Mouse (Mus musculus): Measurements from ENCODE around the gene Wapl. TPM values are rescaled to one million over a fixed set of nuclear protein-coding genes. Genes with fewer than 3 reads are reported as not detected.

Gene Wapl
- polyA plus RNA-seq, 1 experiment from 2014 or later = 47.6 TPM

GRCm38 (mm10) chr14:34669082-34669481 lies 4.6 kb upstream of the Wapl start:
- 10% methylated on average over 3 of the region's 3 CpGs for WGBS (ENCODE audit: missing documents)
- peaks cover 8% of the 10 kb centered on the region; the same call in 1 of the 2 replicates for H3K79me2 ChIP-seq (ENCODE audit: inconsistent target)
- H3K36me3 ChIP-seq (ENCODE audit: inconsistent target) = no peaks in the 10 kb centered on the region
- H3K4me3 ChIP-seq (ENCODE audit: inconsistent target) = no peak overlapping the region
- no peak overlapping the region for H3K27ac ChIP-seq

- H3K36me3 ChIP-seq (ENCODE audit: inconsistent target) = no peaks in the 10 kb centered on the region
- H3K4me3 ChIP-seq (ENCODE audit: inconsistent target) = no peak overlapping the region
- H3K79me2 ChIP-seq (ENCODE audit: inconsistent target) = peaks cover 19% of the 10 kb centered on the region
- 68% methylated on average over 2 of the region's 2 CpGs for WGBS (ENCODE audit: missing documents)
- H3K27ac ChIP-seq = no peak overlapping the region
Measured at GRCm38 (mm10) chr14:34670256-34670655, 3.5 kb upstream of the Wapl start.

- H3K79me2 ChIP-seq (ENCODE audit: inconsistent target) = peaks cover 59% of the 10 kb centered on the region
- H3K27ac ChIP-seq = peak overlapping the region; percentile 71
- no peaks in the 10 kb centered on the region for H3K36me3 ChIP-seq (ENCODE audit: inconsistent target)
- peak overlapping the region; percentile 88 for H3K4me3 ChIP-seq (ENCODE audit: inconsistent target)
- WGBS (ENCODE audit: missing documents) = 1% methylated on average over 51 of the region's 52 CpGs
Measured at GRCm38 (mm10) chr14:34674229-34674791, 582 bp downstream of the Wapl start.

- H3K4me3 ChIP-seq (ENCODE audit: inconsistent target) = peak overlapping the region; percentile 88
- H3K79me2 ChIP-seq (ENCODE audit: inconsistent target) = peaks cover 65% of the 10 kb centered on the region
- peak overlapping the region; percentile 71 for H3K27ac ChIP-seq
- 28% methylated on average over 9 of the region's 9 CpGs for WGBS (ENCODE audit: missing documents)
- no peaks in the 10 kb centered on the region for H3K36me3 ChIP-seq (ENCODE audit: inconsistent target)
Measured at GRCm38 (mm10) chr14:34674932-34675331, 1.2 kb downstream of the Wapl start.

DNA sequence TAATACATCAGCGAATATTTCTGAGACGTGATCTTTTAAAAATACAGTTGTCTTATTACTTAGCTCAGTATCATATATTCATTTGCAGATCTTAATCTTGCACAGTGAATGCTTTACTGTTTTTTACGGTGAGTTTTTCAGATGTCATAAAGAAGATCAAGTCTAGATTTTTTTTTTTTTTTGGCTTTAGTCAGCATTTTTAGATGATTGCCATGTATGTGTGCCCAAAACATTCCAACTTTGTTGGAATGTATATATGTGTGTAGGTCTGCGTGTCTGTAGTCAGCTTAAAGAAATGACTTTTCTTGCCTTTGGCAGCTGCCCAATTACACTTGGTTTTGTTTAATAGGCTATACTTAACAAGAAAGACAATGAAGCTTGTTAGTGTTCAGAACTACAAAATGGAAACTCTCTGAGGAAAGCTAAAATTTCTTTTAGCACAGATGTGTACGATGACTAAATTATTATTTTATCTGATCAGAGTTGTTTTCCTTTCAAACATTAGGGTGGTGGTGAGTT lies 1.7 kb downstream of the Wapl start:
- WGBS (ENCODE audit: missing documents) = 68% methylated on average over 5 of the region's 5 CpGs
- Histone ChIP-seq H3K79me2 (ENCODE audit: inconsistent target) (peaks cover 70% of the 10 kb centered on the region), H3K27ac (no peak overlapping the region), H3K4me3 (ENCODE audit: inconsistent target) (peak overlapping the region; percentile 88), H3K36me3 (ENCODE audit: inconsistent target) (no peaks in the 10 kb centered on the region)

GRCm38 (mm10) chr14:34680815-34681214 lies 7.1 kb downstream of the Wapl start:
- WGBS (ENCODE audit: missing documents) = 88% methylated on average over 2 of the region's 2 CpGs
- peaks cover 6% of the 10 kb centered on the region; the same call in 1 of the 2 replicates for H3K36me3 ChIP-seq (ENCODE audit: inconsistent target)
- no peak overlapping the region for H3K4me3 ChIP-seq (ENCODE audit: inconsistent target)
- H3K27ac ChIP-seq = no peak overlapping the region
- H3K79me2 ChIP-seq (ENCODE audit: inconsistent target) = peaks cover 100% of the 10 kb centered on the region

GRCm38 (mm10) chr14:34684989-34685388 lies 11.3 kb downstream of the Wapl start:
- Histone ChIP-seq H3K4me3 (ENCODE audit: inconsistent target) (no peak overlapping the region), H3K36me3 (ENCODE audit: inconsistent target) (peaks cover 13% of the 10 kb centered on the region; the same call in 1 of the 2 replicates), H3K27ac (no peak overlapping the region), H3K79me2 (ENCODE audit: inconsistent target) (peaks cover 100% of the 10 kb centered on the region)

DNA sequence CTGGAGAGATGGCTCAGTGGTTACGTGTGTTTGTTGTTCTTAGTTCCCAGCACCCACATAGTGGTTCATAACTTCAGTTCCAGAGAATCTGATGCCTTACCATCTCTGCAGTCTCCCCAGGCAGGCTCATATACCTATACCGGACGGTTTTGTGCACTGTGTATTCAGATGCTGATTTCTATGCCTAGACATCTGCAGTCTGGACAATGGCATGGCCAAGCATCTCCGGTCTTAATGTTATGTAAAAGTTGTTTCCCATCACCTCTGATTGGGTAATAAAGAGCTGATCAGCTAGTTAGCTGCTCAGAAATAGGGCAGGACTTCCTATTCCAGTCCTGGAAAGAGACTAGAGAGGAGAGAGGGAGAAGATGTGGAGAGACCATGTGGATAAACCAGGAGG lies 20.2 kb downstream of the Wapl start:
- 88% methylated on average over 4 of the region's 4 CpGs for whole genome bisulfite sequencing (ENCODE audit: missing documents)
- Histone ChIP-seq H3K36me3 (ENCODE audit: inconsistent target) (peaks cover 57% of the 10 kb centered on the region), H3K27ac (no peak overlapping the region), H3K79me2 (ENCODE audit: inconsistent target) (peaks cover 95% of the 10 kb centered on the region), H3K4me3 (ENCODE audit: inconsistent target) (no peak overlapping the region)

DNA sequence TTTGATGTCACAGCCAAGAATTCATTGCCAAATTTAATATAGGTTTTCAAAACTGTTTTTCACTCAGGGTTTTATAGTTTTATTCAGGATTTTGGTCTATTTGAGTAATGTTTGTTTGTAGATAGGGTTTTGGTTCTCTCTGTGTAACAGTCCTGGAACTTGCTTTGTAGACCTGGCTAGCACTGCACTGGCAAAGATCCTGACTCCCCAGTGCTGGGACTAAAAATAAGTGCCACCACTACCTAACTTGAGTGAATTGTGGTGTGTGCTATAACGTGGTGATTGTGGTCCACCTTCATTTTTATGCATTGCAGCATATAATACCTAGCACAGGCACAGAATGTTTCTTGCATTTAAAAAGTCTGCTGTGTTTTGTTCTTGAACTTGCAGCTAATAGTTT lies 23.6 kb downstream of the Wapl start:
- H3K36me3 ChIP-seq (ENCODE audit: inconsistent target) = peaks cover 41% of the 10 kb centered on the region
- H3K4me3 ChIP-seq (ENCODE audit: inconsistent target) = no peak overlapping the region
- peaks cover 94% of the 10 kb centered on the region for H3K79me2 ChIP-seq (ENCODE audit: inconsistent target)
- WGBS (ENCODE audit: missing documents) = 90% methylated on average over 1 of the region's 1 CpGs
- H3K27ac ChIP-seq = no peak overlapping the region

- 100% methylated on average over 2 of the region's 2 CpGs for WGBS (ENCODE audit: missing documents)
- Histone ChIP-seq H3K79me2 (ENCODE audit: inconsistent target) (peaks cover 47% of the 10 kb centered on the region; the same call in 1 of the 2 replicates), H3K4me3 (ENCODE audit: inconsistent target) (no peak overlapping the region), H3K27ac (no peak overlapping the region), H3K36me3 (ENCODE audit: inconsistent target) (no peaks in the 10 kb centered on the region)
Measured at GRCm38 (mm10) chr14:34710209-34710608, 36.5 kb downstream of the Wapl start.

- H3K4me3 ChIP-seq (ENCODE audit: inconsistent target) = no peak overlapping the region
- no peaks in the 10 kb centered on the region; the same call in 1 of the 2 replicates for H3K36me3 ChIP-seq (ENCODE audit: inconsistent target)
- no peak overlapping the region for H3K27ac ChIP-seq
- H3K79me2 ChIP-seq (ENCODE audit: inconsistent target) = peaks cover 63% of the 10 kb centered on the region; the same call in 1 of the 2 replicates
- WGBS (ENCODE audit: missing documents) = 79% methylated on average over 3 of the region's 3 CpGs
Measured at GRCm38 (mm10) chr14:34712027-34712426, 38.3 kb downstream of the Wapl start.

DNA sequence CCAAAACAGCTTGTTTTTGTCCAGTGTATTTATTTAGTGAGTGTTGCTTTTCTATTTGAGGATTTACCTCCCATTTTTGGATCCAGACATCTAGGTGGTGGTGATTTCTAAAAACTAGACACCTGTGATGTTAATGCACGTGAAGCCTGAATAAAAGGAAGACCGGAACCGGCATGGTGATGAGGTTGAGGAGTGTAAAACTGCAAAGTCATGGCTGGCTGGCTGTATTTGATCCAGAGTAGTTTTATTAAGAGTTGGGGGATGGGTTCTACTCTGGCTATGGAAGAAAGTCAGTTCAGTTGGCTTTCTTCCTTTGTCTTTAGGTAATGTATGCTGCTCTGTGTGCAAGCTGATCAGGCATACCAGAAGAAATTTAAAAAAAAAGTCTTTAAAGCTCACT lies 39.1 kb downstream of the Wapl start:
- WGBS (ENCODE audit: missing documents) = 34% methylated on average over 3 of the region's 3 CpGs
- no peak overlapping the region for H3K4me3 ChIP-seq (ENCODE audit: inconsistent target)
- peaks cover 71% of the 10 kb centered on the region; the same call in 1 of the 2 replicates for H3K79me2 ChIP-seq (ENCODE audit: inconsistent target)
- no peaks in the 10 kb centered on the region; the same call in 1 of the 2 replicates for H3K36me3 ChIP-seq (ENCODE audit: inconsistent target)
- no peak overlapping the region for H3K27ac ChIP-seq

- Histone ChIP-seq H3K79me2 (ENCODE audit: inconsistent target) (peaks cover 79% of the 10 kb centered on the region), H3K36me3 (ENCODE audit: inconsistent target) (peaks cover 13% of the 10 kb centered on the region; the same call in 1 of the 2 replicates), H3K27ac (no peak overlapping the region), H3K4me3 (ENCODE audit: inconsistent target) (no peak overlapping the region)
- 94% methylated on average over 3 of the region's 3 CpGs for WGBS (ENCODE audit: missing documents)
Measured at GRCm38 (mm10) chr14:34718150-34718549, 44.4 kb downstream of the Wapl start.

DNA sequence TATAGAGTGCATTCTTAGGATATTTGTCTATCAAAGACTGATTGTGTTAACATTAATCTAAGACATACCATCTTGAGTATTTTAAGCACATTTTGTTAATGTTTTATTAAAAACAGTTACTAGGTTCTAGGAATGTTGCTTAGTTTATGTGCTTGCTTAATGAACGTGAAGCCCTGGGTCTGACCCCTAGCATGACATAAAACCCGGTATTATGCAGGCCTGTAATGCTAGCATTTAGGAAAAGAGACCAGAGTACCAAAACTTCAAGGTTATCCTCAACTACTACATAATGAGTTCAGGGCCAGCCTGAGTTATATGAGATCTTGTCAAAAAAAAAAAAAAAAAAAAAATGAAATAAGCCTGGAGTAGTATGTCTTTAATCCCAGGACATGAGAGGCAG lies 54.0 kb downstream of the Wapl start:
- Histone ChIP-seq H3K79me2 (ENCODE audit: inconsistent target) (no peaks in the 10 kb centered on the region), H3K36me3 (ENCODE audit: inconsistent target) (peaks cover 58% of the 10 kb centered on the region), H3K4me3 (ENCODE audit: inconsistent target) (no peak overlapping the region), H3K27ac (no peak overlapping the region)
- WGBS (ENCODE audit: missing documents) = 87% methylated on average over 2 of the region's 2 CpGs

- H3K36me3 ChIP-seq (ENCODE audit: inconsistent target) = peaks cover 41% of the 10 kb centered on the region
- 85% methylated on average over 5 of the region's 5 CpGs for WGBS (ENCODE audit: missing documents)
- no peaks in the 10 kb centered on the region for H3K79me2 ChIP-seq (ENCODE audit: inconsistent target)
- no peak overlapping the region for H3K27ac ChIP-seq
- H3K4me3 ChIP-seq (ENCODE audit: inconsistent target) = no peak overlapping the region
Measured at GRCm38 (mm10) chr14:34735405-34735804, 61.7 kb downstream of the Wapl start.

- no peaks in the 10 kb centered on the region for H3K79me2 ChIP-seq (ENCODE audit: inconsistent target)
- no peak overlapping the region for H3K27ac ChIP-seq
- H3K36me3 ChIP-seq (ENCODE audit: inconsistent target) = peaks cover 59% of the 10 kb centered on the region
- WGBS (ENCODE audit: missing documents) = 100% methylated on average over 1 of the region's 1 CpGs
- H3K4me3 ChIP-seq (ENCODE audit: inconsistent target) = no peak overlapping the region
Measured at GRCm38 (mm10) chr14:34745401-34745800, 71.7 kb downstream of the Wapl start.
